Mouse (Mus musculus) cerebellum, adult 2 months (tissue): ENCODE results near the gene Snx4.

ENCODE experiments used
- CTCF ChIP-seq: fragments of 200-500 bp; IDR thresholded peaks from 2 replicates; pipeline ENCODE4 v1.5.1; 2011; ENCODE audit warnings: low read depth, mild to moderate bottlenecking, control low read depth, low read length, moderate library complexity, borderline replicate concordance; ENCODE audit not compliant: insufficient read depth
- POLR2A ChIP-seq: fragments of 200-500 bp; IDR thresholded peaks from 2 replicates; pipeline ENCODE4 v1.6.1; 2011; ENCODE audit warnings: low read length, control low read depth, borderline replicate concordance; ENCODE audit not compliant: insufficient read depth

GRCm38 (mm10) chr16:33327101-33327500 is 75.9 kb downstream of the Snx4 start:
- TF ChIP-seq POLR2A: no peak
- no peak for TF ChIP-seq CTCF
